Mouse (Mus musculus): Measurements from ENCODE around the gene Exosc2. TPM values are rescaled to one million over a fixed set of nuclear protein-coding genes. Genes with fewer than 3 reads are reported as not detected.

Exosc2 gene
- polyA plus RNA-seq, 1 experiment from 2014 or later: 42.8 TPM

DNA sequence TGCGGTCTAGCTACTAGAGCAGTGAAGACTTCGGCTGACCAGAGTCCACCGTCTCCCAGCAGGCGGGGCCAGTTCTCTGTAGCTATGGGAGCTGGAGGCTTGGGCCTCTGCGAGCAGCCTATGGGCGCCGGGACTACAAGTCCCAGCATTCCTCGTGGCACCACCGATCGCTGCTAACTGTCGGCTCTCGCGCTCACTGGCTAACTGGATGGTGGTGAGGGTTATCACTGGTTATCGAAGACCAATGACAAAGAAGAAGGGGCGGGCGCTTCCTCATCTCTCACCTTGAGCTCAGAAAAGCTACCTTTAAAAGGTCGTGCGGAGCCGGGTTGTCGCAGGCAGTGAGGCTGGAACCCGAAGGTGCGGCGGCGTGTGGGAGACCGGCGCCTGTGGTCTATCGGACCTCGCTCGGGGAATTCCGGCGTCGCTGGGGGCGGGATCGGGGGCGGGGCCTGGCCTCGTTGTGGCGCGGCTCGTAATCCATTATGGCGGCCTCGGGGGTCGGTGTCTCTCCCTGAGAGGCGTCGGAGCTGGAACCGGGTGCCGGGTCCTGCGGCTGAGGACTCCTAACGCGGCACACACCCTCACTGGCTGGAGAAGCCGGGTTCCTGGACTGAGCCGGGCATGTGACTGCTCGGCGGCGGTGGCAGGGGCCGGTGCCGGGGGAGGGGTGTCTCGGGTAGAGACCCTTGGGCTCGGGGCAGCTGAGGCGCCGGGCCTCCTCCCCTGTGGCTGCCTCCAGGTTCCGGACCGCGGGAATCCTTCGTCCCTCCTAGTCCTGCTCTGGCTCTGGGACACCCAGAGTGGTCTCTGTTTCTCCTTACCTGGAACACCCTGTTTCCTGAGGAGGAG lies 17.8 kb downstream of the Exosc2 start, which contains the start of gene Abl1:
Abl1 (plus strand) TSS at position 303 of the 852 bp plus-strand sequence.
- ATAC-seq (replicated peaks; ENCODE audit: insufficient number of reproducible peaks, low FRiP score, low TSS enrichment): peak; percentile 96
- WGBS (ENCODE audit: insufficient replicate concordance): under 1% methylated on average over 64 of the region's 64 CpGs

GRCm38 (mm10) chr2:31689045-31689444 lies 18.5 kb downstream of the Exosc2 start:
- peak overlapping the region; percentile 89 for H3K27ac ChIP-seq (ENCODE audit: low read depth, low read length)
- ATAC-seq (replicated peaks; ENCODE audit: insufficient number of reproducible peaks, low FRiP score, low TSS enrichment): no peak
- H3K9me3 ChIP-seq (replicated peaks; ENCODE audit: control insufficient read depth, low read length): no peaks in the 10 kb centered on the region
- no peaks in the 10 kb centered on the region; the same call in 1 of the 2 replicates for H3K36me3 ChIP-seq (ENCODE audit: control insufficient read depth, insufficient read depth, low read length)
- peak overlapping the region; percentile 91 for H3K4me3 ChIP-seq (ENCODE audit: low read depth, low read length)
- peaks cover 8% of the 10 kb centered on the region; the same call in 1 of the 2 replicates for H3K4me1 ChIP-seq (ENCODE audit: control insufficient read depth, insufficient read depth, low read length)
- WGBS (ENCODE audit: insufficient replicate concordance): under 1% methylated on average over 12 of the region's 12 CpGs
- H3K4me2 ChIP-seq: peak overlapping the region; percentile 78
- peak overlapping the region; percentile 94 for H3K9ac ChIP-seq (ENCODE audit: low read depth, low read length)
- H3K27me3 ChIP-seq (ENCODE audit: control insufficient read depth, insufficient read depth, low read length): no peaks in the 10 kb centered on the region

More for the DNA sequence above, 17.8 kb downstream of the Exosc2 start, which contains the start of gene Abl1:
- peaks cover 8% of the 10 kb centered on the region; the same call in 1 of the 2 replicates for H3K4me1 ChIP-seq (ENCODE audit: control insufficient read depth, insufficient read depth, low read length)
- peak within 1 kb of the TSS; percentile 89 for H3K27ac ChIP-seq (ENCODE audit: low read depth, low read length)
- H3K27me3 ChIP-seq (ENCODE audit: control insufficient read depth, insufficient read depth, low read length): no peaks in the 10 kb centered on the region
- no peaks in the 10 kb centered on the region for H3K9me3 ChIP-seq (replicated peaks; ENCODE audit: control insufficient read depth, low read length)
- peak within 1 kb of the TSS; percentile 78 for H3K4me2 ChIP-seq
- no peaks in the 10 kb centered on the region; the same call in 1 of the 2 replicates for H3K36me3 ChIP-seq (ENCODE audit: control insufficient read depth, insufficient read depth, low read length)
- H3K4me3 ChIP-seq (ENCODE audit: low read depth, low read length): peak within 1 kb of the TSS; percentile 91
- peak within 1 kb of the TSS; percentile 94 for H3K9ac ChIP-seq (ENCODE audit: low read depth, low read length)

GRCm38 (mm10) chr2:31690063-31690462 lies 19.5 kb downstream of the Exosc2 start:
- H3K4me2 ChIP-seq: peak overlapping the region; percentile 78
- ATAC-seq (replicated peaks; ENCODE audit: insufficient number of reproducible peaks, low FRiP score, low TSS enrichment): no peak
- 53% methylated on average over 3 of the region's 3 CpGs for WGBS (ENCODE audit: insufficient replicate concordance)
- peaks cover 8% of the 10 kb centered on the region; the same call in 1 of the 2 replicates for H3K4me1 ChIP-seq (ENCODE audit: control insufficient read depth, insufficient read depth, low read length)
- H3K9ac ChIP-seq (ENCODE audit: low read depth, low read length): peak overlapping the region; percentile 94; the same call in 1 of the 2 replicates
- H3K4me3 ChIP-seq (ENCODE audit: low read depth, low read length): peak overlapping the region; percentile 91
- H3K27ac ChIP-seq (ENCODE audit: low read depth, low read length): no peak overlapping the region
- no peaks in the 10 kb centered on the region for H3K27me3 ChIP-seq (ENCODE audit: control insufficient read depth, insufficient read depth, low read length)
- no peaks in the 10 kb centered on the region; the same call in 1 of the 2 replicates for H3K36me3 ChIP-seq (ENCODE audit: control insufficient read depth, insufficient read depth, low read length)
- H3K9me3 ChIP-seq (replicated peaks; ENCODE audit: control insufficient read depth, low read length): no peaks in the 10 kb centered on the region

DNA sequence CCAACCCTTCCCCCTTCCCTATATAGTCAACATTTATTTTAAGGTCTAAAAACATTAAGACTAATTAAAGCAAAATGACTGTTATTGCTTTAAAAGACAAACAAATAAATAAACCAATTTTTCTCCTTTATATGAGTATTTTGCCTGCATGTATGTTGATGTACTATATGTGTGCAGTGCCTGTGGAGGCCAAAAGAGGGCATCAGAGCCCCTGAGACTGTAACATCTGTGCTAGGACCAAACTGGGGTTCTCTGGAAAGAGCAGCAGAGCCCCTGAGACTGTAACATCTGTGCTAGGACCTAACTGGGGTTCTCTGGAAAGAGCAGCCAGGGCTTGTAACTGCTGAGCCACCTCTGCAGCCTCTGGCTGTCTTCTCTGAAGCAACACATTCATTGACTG lies 27.7 kb downstream of the Exosc2 start:
- no peak overlapping the region for H3K4me3 ChIP-seq (ENCODE audit: low read depth, low read length)
- no peak overlapping the region for H3K9ac ChIP-seq (ENCODE audit: low read depth, low read length)
- no peak for ATAC-seq (replicated peaks; ENCODE audit: insufficient number of reproducible peaks, low FRiP score, low TSS enrichment)

DNA sequence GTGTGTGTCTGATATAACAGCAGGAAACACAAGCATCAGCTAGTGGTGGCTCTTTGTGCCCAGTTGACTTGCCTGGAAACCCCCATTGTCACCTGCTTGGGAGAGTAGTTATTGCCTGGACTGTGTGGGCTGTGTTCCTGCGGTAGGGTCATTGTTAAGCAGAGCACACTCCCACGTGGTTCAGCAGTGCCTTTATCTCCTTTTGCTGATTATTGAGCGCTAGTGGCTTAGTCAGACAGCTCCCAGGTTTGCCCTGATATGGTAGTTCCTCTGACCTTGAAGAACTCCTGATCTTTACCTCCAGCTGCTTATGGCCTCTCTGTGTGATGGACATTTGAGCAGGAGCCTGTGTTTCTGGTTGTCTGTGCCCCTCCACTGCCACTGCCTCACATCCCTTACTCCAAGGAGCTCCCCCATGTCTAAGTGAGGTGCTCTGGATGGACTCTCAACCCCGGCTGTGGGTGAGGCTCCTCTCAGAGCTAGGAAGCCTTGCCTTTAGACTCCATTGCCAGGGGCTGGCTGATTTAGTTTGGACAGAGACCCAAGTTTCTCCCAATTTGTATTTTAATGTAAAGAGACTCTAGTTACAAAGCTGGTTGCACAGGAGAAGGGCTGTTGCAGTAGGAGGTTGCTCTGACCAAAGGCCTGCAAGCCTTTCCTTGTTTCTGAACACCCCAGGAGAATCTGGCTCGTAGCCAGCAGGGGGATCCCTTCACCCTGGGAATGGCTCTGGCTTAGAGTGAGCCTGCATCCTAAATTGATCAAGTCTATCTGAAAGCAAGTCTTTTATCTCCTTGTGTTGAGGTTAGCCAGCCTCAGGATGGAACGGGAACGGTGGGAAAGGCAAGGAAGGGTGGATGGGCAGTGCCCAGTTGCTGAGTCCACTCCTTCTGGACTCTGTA lies 30.3 kb downstream of the Exosc2 start:
- 22% methylated on average over 7 of the region's 7 CpGs for WGBS (ENCODE audit: insufficient replicate concordance)
- Histone ChIP-seq H3K4me3 (ENCODE audit: low read depth, low read length) (no peak overlapping the region), H3K27me3 (ENCODE audit: control insufficient read depth, insufficient read depth, low read length) (no peaks in the 10 kb centered on the region), H3K4me2 (no peak overlapping the region), H3K27ac (ENCODE audit: low read depth, low read length) (peak overlapping the region; percentile 74), H3K9ac (ENCODE audit: low read depth, low read length) (no peak overlapping the region), H3K36me3 (ENCODE audit: control insufficient read depth, insufficient read depth, low read length) (peaks cover 7% of the 10 kb centered on the region), H3K4me1 (ENCODE audit: control insufficient read depth, insufficient read depth, low read length) (peaks cover 15% of the 10 kb centered on the region), H3K9me3 (replicated peaks; ENCODE audit: control insufficient read depth, low read length) (no peaks in the 10 kb centered on the region)
- peak; percentile 61; the same call in 1 of the 2 replicates for ATAC-seq (replicated peaks; ENCODE audit: insufficient number of reproducible peaks, low FRiP score, low TSS enrichment)

More for the DNA sequence above, 27.7 kb downstream of the Exosc2 start:
- Histone ChIP-seq H3K4me2 (no peak overlapping the region), H3K27ac (ENCODE audit: low read depth, low read length) (no peak overlapping the region), H3K27me3 (ENCODE audit: control insufficient read depth, insufficient read depth, low read length) (no peaks in the 10 kb centered on the region), H3K9me3 (replicated peaks; ENCODE audit: control insufficient read depth, low read length) (no peaks in the 10 kb centered on the region), H3K4me1 (ENCODE audit: control insufficient read depth, insufficient read depth, low read length) (peaks cover 15% of the 10 kb centered on the region), H3K36me3 (ENCODE audit: control insufficient read depth, insufficient read depth, low read length) (peaks cover 9% of the 10 kb centered on the region)

DNA sequence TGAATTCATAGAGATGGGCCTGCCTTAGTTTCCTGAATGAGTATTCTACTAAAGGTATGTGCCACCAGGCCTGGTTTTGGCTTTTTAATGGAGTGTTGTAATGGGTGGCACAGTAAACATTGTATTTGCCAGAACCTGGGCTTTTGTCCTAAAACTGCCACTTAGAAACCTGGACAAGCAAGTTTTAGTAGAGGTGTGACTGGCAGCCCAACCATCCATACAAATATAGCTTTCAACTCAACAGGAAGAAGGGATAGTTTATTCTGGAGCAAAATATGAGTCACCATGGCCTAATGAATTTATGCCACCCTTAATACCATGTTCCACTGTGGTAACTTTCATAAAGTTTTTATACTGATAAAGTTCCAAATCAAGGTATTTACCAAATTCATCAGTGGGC lies 32.7 kb downstream of the Exosc2 start:
- H3K36me3 ChIP-seq (ENCODE audit: control insufficient read depth, insufficient read depth, low read length): peaks cover 3% of the 10 kb centered on the region
- peaks cover 15% of the 10 kb centered on the region for H3K4me1 ChIP-seq (ENCODE audit: control insufficient read depth, insufficient read depth, low read length)
- ATAC-seq (replicated peaks; ENCODE audit: insufficient number of reproducible peaks, low FRiP score, low TSS enrichment): no peak
- H3K4me2 ChIP-seq: no peak overlapping the region
- no peak overlapping the region for H3K4me3 ChIP-seq (ENCODE audit: low read depth, low read length)
- no peaks in the 10 kb centered on the region for H3K27me3 ChIP-seq (ENCODE audit: control insufficient read depth, insufficient read depth, low read length)
- no peak overlapping the region for H3K9ac ChIP-seq (ENCODE audit: low read depth, low read length)
- no peak overlapping the region for H3K27ac ChIP-seq (ENCODE audit: low read depth, low read length)
- H3K9me3 ChIP-seq (replicated peaks; ENCODE audit: control insufficient read depth, low read length): no peaks in the 10 kb centered on the region

DNA sequence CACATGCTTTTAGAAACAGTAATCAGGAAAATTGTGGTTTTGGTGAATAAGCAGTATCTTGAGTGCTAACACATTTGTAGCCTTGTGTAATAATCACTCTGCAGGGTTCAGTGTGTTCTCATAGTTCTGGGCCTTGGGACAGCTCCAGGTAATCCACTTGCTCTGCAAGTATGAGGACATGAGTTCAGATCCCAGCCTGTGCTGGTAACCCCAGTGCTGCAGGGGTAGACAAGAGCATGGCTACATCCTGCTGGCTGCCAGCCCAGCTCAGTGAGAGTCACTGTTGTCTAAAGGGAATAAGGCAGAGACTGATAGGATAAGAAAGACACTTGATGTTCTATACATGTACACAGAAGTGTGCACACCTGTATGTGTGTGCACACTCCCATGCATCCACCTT lies 35.4 kb downstream of the Exosc2 start:
- Histone ChIP-seq H3K9me3 (replicated peaks; ENCODE audit: control insufficient read depth, low read length) (no peaks in the 10 kb centered on the region), H3K36me3 (ENCODE audit: control insufficient read depth, insufficient read depth, low read length) (no peaks in the 10 kb centered on the region), H3K4me3 (ENCODE audit: low read depth, low read length) (no peak overlapping the region), H3K9ac (ENCODE audit: low read depth, low read length) (no peak overlapping the region), H3K27me3 (ENCODE audit: control insufficient read depth, insufficient read depth, low read length) (no peaks in the 10 kb centered on the region), H3K4me2 (no peak overlapping the region), H3K27ac (ENCODE audit: low read depth, low read length) (no peak overlapping the region), H3K4me1 (ENCODE audit: control insufficient read depth, insufficient read depth, low read length) (peaks cover 4% of the 10 kb centered on the region)
- no peak for ATAC-seq (replicated peaks; ENCODE audit: insufficient number of reproducible peaks, low FRiP score, low TSS enrichment)

- WGBS (ENCODE audit: insufficient replicate concordance): 8% methylated on average over 2 of the region's 2 CpGs
Measured at GRCm38 (mm10) chr2:31706531-31706930, 36.0 kb downstream of the Exosc2 start.

More at GRCm38 (mm10) chr2:31706531-31706930, 36.0 kb downstream of the Exosc2 start:
- Histone ChIP-seq H3K36me3 (ENCODE audit: control insufficient read depth, insufficient read depth, low read length) (no peaks in the 10 kb centered on the region), H3K4me1 (ENCODE audit: control insufficient read depth, insufficient read depth, low read length) (no peaks in the 10 kb centered on the region), H3K9me3 (replicated peaks; ENCODE audit: control insufficient read depth, low read length) (no peaks in the 10 kb centered on the region), H3K4me3 (ENCODE audit: low read depth, low read length) (no peak overlapping the region), H3K4me2 (no peak overlapping the region), H3K27ac (ENCODE audit: low read depth, low read length) (no peak overlapping the region), H3K9ac (ENCODE audit: low read depth, low read length) (no peak overlapping the region), H3K27me3 (ENCODE audit: control insufficient read depth, insufficient read depth, low read length) (no peaks in the 10 kb centered on the region)
- no peak for ATAC-seq (replicated peaks; ENCODE audit: insufficient number of reproducible peaks, low FRiP score, low TSS enrichment)

All from heart, embryonic 11.5 days (tissue).